ENCODE assay signal across 29 mouse cellular contexts in the genomic region with DNA sequence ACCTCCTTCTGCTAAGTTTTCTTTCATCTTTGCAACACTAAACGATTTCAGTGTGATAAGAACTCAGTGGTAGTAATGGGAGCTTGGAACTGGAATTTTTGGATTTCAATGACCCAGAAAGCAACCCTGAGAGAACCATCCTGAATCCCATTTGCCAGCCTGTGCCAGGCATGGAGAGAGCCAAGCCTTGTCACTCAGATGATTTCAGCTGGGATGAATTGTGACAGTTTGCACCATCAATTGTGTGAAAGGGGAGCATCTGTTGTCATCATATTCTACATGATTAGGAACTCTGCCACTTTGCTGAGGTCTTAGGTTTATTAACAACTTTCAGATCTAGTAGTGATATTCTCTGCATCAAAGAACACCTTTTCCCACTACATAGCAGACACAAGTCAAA.
DNase-seq lines count a peak whose midpoint lies in the region; ATAC-seq and TF ChIP-seq lines count a peak whose summit lies in the region.
"Had no signal": no experiment of that assay in that cellular context is flagged by ENCODE, and none has a peak within 500 bp of the region (broad histone marks: within the 10 kb centered on the region; RNA-seq: fewer than 3 reads in every experiment).

No protein-coding gene starts in this region.

- H3K9ac ChIP-seq in hindbrain, postnatal 0 days (replicated peaks; ENCODE audit: low read length): no peak overlapping the region
- H3K9ac ChIP-seq in hindbrain, embryonic 12.5 days: no peak overlapping the region
- no peak overlapping the region for H3K9ac ChIP-seq in midbrain, postnatal 0 days (replicated peaks; ENCODE audit: low read length, poor library complexity, severe bottlenecking)
- H3K9ac ChIP-seq in midbrain, embryonic 16.5 days (ENCODE audit: low read depth, low read length): no peak overlapping the region
- H3K9ac ChIP-seq: embryonic facial prominence, embryonic 13.5 days; intestine, embryonic 15.5 days; limb, embryonic 15.5 days; liver, embryonic 13.5 days; midbrain, embryonic 13.5 days; neural tube, embryonic 15.5 days had no signal

- H3K4me2 ChIP-seq in hindbrain, postnatal 0 days (ENCODE audit: low read depth, low read length): no peak overlapping the region
- H3K4me2 ChIP-seq in hindbrain, embryonic 12.5 days (replicated peaks): no peak overlapping the region
- no peak overlapping the region for H3K4me2 ChIP-seq in midbrain, postnatal 0 days (ENCODE audit: low read depth, low read length, poor library complexity, severe bottlenecking)
- H3K4me2 ChIP-seq in midbrain, embryonic 16.5 days (ENCODE audit: low read length): no peak overlapping the region
- H3K4me2 ChIP-seq: embryonic facial prominence, embryonic 13.5 days; intestine, embryonic 15.5 days; limb, embryonic 15.5 days; liver, embryonic 13.5 days; midbrain, embryonic 13.5 days; neural tube, embryonic 15.5 days had no signal

- H3K36me3 ChIP-seq in hindbrain, postnatal 0 days (ENCODE audit: insufficient read depth, low read length): no peaks in the 10 kb centered on the region
- no peaks in the 10 kb centered on the region for H3K36me3 ChIP-seq in hindbrain, embryonic 12.5 days
- no peaks in the 10 kb centered on the region for H3K36me3 ChIP-seq in midbrain, postnatal 0 days (ENCODE audit: insufficient read depth, low read length)
- no peaks in the 10 kb centered on the region for H3K36me3 ChIP-seq in midbrain, embryonic 16.5 days (ENCODE audit: control insufficient read depth, insufficient read depth, low read length)
- H3K36me3 ChIP-seq: embryonic facial prominence, embryonic 13.5 days; G1E; hindbrain, embryonic 10.5 days; intestine, embryonic 15.5 days; limb, embryonic 10.5 days; limb, embryonic 15.5 days; liver, embryonic 13.5 days; midbrain, embryonic 13.5 days; neural tube, embryonic 15.5 days had no signal

- H3K4me3 ChIP-seq in hindbrain, postnatal 0 days (ENCODE audit: low read length): no peak overlapping the region
- no peak overlapping the region for H3K4me3 ChIP-seq in hindbrain, embryonic 12.5 days
- no peak overlapping the region for H3K4me3 ChIP-seq in midbrain, postnatal 0 days (ENCODE audit: low read depth, low read length)
- H3K4me3 ChIP-seq in midbrain, embryonic 16.5 days (ENCODE audit: low read depth, low read length): no peak overlapping the region
- H3K4me3 ChIP-seq: embryonic facial prominence, embryonic 13.5 days; hindbrain, embryonic 10.5 days; intestine, embryonic 15.5 days; limb, embryonic 10.5 days; limb, embryonic 15.5 days; liver, embryonic 13.5 days; midbrain, embryonic 13.5 days; neural tube, embryonic 15.5 days had no signal

- ATAC-seq in hindbrain, postnatal 0 days: no peak
- ATAC-seq in hindbrain, embryonic 12.5 days (ENCODE audit: low FRiP score): no peak
- no peak for ATAC-seq in midbrain, postnatal 0 days (ENCODE audit: low FRiP score)
- ATAC-seq in midbrain, embryonic 16.5 days: no peak
- ATAC-seq: hindbrain, embryonic 16.5 days; intestine, embryonic 15.5 days; lung, postnatal 0 days; midbrain, embryonic 13.5 days; Patski had no signal

- WGBS in hindbrain, postnatal 0 days: 47% methylated on average over 1 of the region's 1 CpGs
- WGBS in hindbrain, embryonic 12.5 days: 87% methylated on average over 1 of the region's 1 CpGs
- 75% methylated on average over 1 of the region's 1 CpGs for WGBS in midbrain, postnatal 0 days
- WGBS in midbrain, embryonic 16.5 days: 76% methylated on average over 1 of the region's 1 CpGs

- H3K27ac ChIP-seq in hindbrain, postnatal 0 days: no peak overlapping the region
- H3K27ac ChIP-seq in hindbrain, embryonic 12.5 days: no peak overlapping the region
- no peak overlapping the region for H3K27ac ChIP-seq in midbrain, postnatal 0 days (ENCODE audit: low read depth, low read length)
- H3K27ac ChIP-seq in midbrain, embryonic 16.5 days (ENCODE audit: low read length): no peak overlapping the region
- H3K27ac ChIP-seq: embryonic facial prominence, embryonic 13.5 days; hindbrain, embryonic 10.5 days; intestine, embryonic 15.5 days; limb, embryonic 10.5 days; limb, embryonic 15.5 days; liver, embryonic 13.5 days; macrophage; midbrain, embryonic 13.5 days; neural tube, embryonic 15.5 days had no signal

- no peaks in the 10 kb centered on the region for H3K9me3 ChIP-seq in hindbrain, postnatal 0 days (ENCODE audit: low read length)
- no peaks in the 10 kb centered on the region for H3K9me3 ChIP-seq in hindbrain, embryonic 12.5 days (replicated peaks)
- no peaks in the 10 kb centered on the region for H3K9me3 ChIP-seq in midbrain, postnatal 0 days (ENCODE audit: low read length)
- H3K9me3 ChIP-seq in midbrain, embryonic 16.5 days (replicated peaks; ENCODE audit: control insufficient read depth, low read length, poor library complexity, severe bottlenecking): no peaks in the 10 kb centered on the region
- H3K9me3 ChIP-seq: embryonic facial prominence, embryonic 13.5 days; hindbrain, embryonic 10.5 days; intestine, embryonic 15.5 days; limb, embryonic 10.5 days; limb, embryonic 15.5 days; liver, embryonic 13.5 days; midbrain, embryonic 13.5 days; neural tube, embryonic 15.5 days had no signal

- no peak for TF ChIP-seq CTCF in hindbrain, postnatal 0 days (IDR thresholded peaks at IDR 0.05; ENCODE audit: low read depth)
- no peak for TF ChIP-seq CTCF in midbrain, postnatal 0 days (IDR thresholded peaks at IDR 0.05)

- peak; percentile 50 to 55 for DNase-seq in cerebellum, postnatal 14 days
- DNase-seq in cerebellum, adult 18-20 months: no peak
- DNase-seq in hindbrain, postnatal 0 days (ENCODE audit: low spot score): peak; percentile 23
- DNase-seq in midbrain, postnatal 0 days (ENCODE audit: low spot score): peak; percentile 31
- no peak for DNase-seq in testis, postnatal 14 days (ENCODE audit: low spot score)
- DNase-seq: adrenal gland, postnatal 10 days; cerebellum, adult 8-10 months; gastrocnemius, postnatal 10 days; heart, postnatal 14 days; kidney, adult 2 months; kidney, postnatal 36 days; layer of hippocampus, adult 9-11 months; liver, embryonic 13.5 days; lung, adult 18-20 months; thymus, postnatal 4 days had no signal

- no peaks in the 10 kb centered on the region for H3K27me3 ChIP-seq in hindbrain, postnatal 0 days (ENCODE audit: insufficient read depth, low read length)
- H3K27me3 ChIP-seq in hindbrain, embryonic 12.5 days: no peaks in the 10 kb centered on the region
- no peaks in the 10 kb centered on the region for H3K27me3 ChIP-seq in midbrain, postnatal 0 days (ENCODE audit: insufficient read depth, low read length)
- H3K27me3 ChIP-seq in midbrain, embryonic 16.5 days (ENCODE audit: control insufficient read depth, insufficient read depth, low read depth, low read length): no peaks in the 10 kb centered on the region
- H3K27me3 ChIP-seq: embryonic facial prominence, embryonic 13.5 days; intestine, embryonic 15.5 days; limb, embryonic 15.5 days; liver, embryonic 13.5 days; midbrain, embryonic 13.5 days; neural tube, embryonic 15.5 days; Patski had no signal

- H3K4me1 ChIP-seq in hindbrain, postnatal 0 days (ENCODE audit: insufficient read depth, low read length): no peaks in the 10 kb centered on the region
- no peaks in the 10 kb centered on the region for H3K4me1 ChIP-seq in hindbrain, embryonic 12.5 days
- no peaks in the 10 kb centered on the region for H3K4me1 ChIP-seq in midbrain, postnatal 0 days (ENCODE audit: insufficient read depth, low read length)
- no peaks in the 10 kb centered on the region for H3K4me1 ChIP-seq in midbrain, embryonic 16.5 days (ENCODE audit: control insufficient read depth, insufficient read depth, low read length)
- H3K4me1 ChIP-seq: embryonic facial prominence, embryonic 13.5 days; hindbrain, embryonic 10.5 days; intestine, embryonic 15.5 days; limb, embryonic 10.5 days; limb, embryonic 15.5 days; liver, embryonic 13.5 days; midbrain, embryonic 13.5 days; neural tube, embryonic 15.5 days had no signal

Comparison
In these comparisons a context has a peak if more than half of its experiments do, and no peak if none do; other contexts are left out.
1. DNase-seq: peak in cerebellum, postnatal 14 days (2 of 2), hindbrain, postnatal 0 days (single experiment) and midbrain, postnatal 0 days (single experiment); none in cerebellum, adult 18-20 months (0 of 2) and testis, postnatal 14 days (single experiment).